In the genomic region with DNA sequence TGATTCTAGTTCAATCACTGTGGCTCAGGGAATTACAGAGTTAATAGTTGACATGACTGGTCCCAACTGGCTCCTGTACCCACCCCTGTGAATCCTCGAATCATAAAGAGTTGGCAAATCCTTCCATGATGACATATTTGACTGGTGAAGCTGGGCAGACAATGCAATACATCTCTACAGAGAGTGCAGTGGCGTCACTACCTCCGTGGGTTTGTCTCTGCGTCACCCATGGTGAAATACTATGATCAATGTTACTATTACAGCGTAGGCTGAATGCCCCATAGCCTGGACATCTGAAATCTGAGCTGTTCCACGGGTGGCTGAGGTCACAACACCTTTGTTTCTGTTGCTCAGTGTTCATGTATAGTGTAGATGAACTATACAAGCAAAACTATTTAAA, we compare ENCODE assay signal across 17 mouse cellular contexts.
"Had no signal": no experiment of that assay in that cellular context is flagged by ENCODE, and none has a peak within 500 bp of the region (broad histone marks: within the 10 kb centered on the region; RNA-seq: fewer than 3 reads in every experiment).

No protein-coding gene starts in this region.

- H3K36me3 ChIP-seq: lung, embryonic 15.5 days; midbrain, embryonic 10.5 days; midbrain, embryonic 12.5 days; neural tube, embryonic 13.5 days; neural tube, embryonic 15.5 days had no signal

- H3K4me2 ChIP-seq: lung, embryonic 15.5 days; midbrain, embryonic 12.5 days; neural tube, embryonic 13.5 days; neural tube, embryonic 15.5 days had no signal

- H3K9me3 ChIP-seq: lung, embryonic 15.5 days; midbrain, embryonic 10.5 days; midbrain, embryonic 12.5 days; neural tube, embryonic 13.5 days; neural tube, embryonic 15.5 days had no signal

- H3K27me3 ChIP-seq: lung, embryonic 15.5 days; midbrain, embryonic 12.5 days; neural tube, embryonic 13.5 days; neural tube, embryonic 15.5 days had no signal

- H3K9ac ChIP-seq: lung, embryonic 15.5 days; midbrain, embryonic 12.5 days; neural tube, embryonic 13.5 days; neural tube, embryonic 15.5 days had no signal

- H3K4me3 ChIP-seq: lung, embryonic 15.5 days; midbrain, embryonic 10.5 days; midbrain, embryonic 12.5 days; myocyte; neural tube, embryonic 13.5 days; neural tube, embryonic 15.5 days had no signal

- DNase-seq: lung, adult 2 months; lung, postnatal 14 days; lung, postnatal 36 days; midbrain, embryonic 14.5 days; right cerebral cortex, postnatal 14 days; right cerebral cortex, postnatal 4 days; spleen, adult 18-20 months; thymus, adult 18-20 months had no signal

- H3K4me1 ChIP-seq: lung, embryonic 15.5 days; midbrain, embryonic 10.5 days; midbrain, embryonic 12.5 days; neural tube, embryonic 15.5 days had no signal

- H3K27ac ChIP-seq: lung, embryonic 15.5 days; macrophage; midbrain, embryonic 10.5 days; midbrain, embryonic 12.5 days; neural tube, embryonic 13.5 days; neural tube, embryonic 15.5 days had no signal

- ATAC-seq: lung, postnatal 0 days; midbrain, embryonic 16.5 days had no signal
